Mouse (Mus musculus) heart, embryonic 12.5 days (tissue): ENCODE data around the gene Kctd13. TPM values are rescaled to one million over a fixed set of nuclear protein-coding genes. Genes with fewer than 3 reads are reported as not detected.

Experiments
- ATAC-seq: fragments of 200-750 bp; cut with Nextera tagmentation; 2 replicates; pipeline ENCODE4 v1.8.0; 2017; ENCODE audit warnings: moderate TSS enrichment, moderate library complexity; ENCODE audit not compliant: insufficient number of reproducible peaks, low FRiP score
- H3K27ac ChIP-seq: fragments of 300-500 bp; sonication (generic); 2 replicates; pipeline ENCODE4 v1.5.1; 2016; ENCODE audit warnings: mild to moderate bottlenecking, moderate library complexity; ENCODE audit not compliant: poor library complexity, severe bottlenecking
- H3K27me3 ChIP-seq: fragments of 300-500 bp; sonication (generic); replicated peaks from 2 replicates; pipeline ENCODE4 v1.6.1; 2016; ENCODE audit warnings: mild to moderate bottlenecking, moderate library complexity
- H3K36me3 ChIP-seq: fragments of 300-500 bp; sonication (generic); 2 replicates; pipeline ENCODE4 v1.6.1; 2016; ENCODE audit warnings: mild to moderate bottlenecking, moderate library complexity
- H3K4me1 ChIP-seq: fragments of 300-500 bp; sonication (generic); replicated peaks from 2 replicates; pipeline ENCODE4 v1.6.1; 2016; ENCODE audit warnings: mild to moderate bottlenecking
- H3K4me2 ChIP-seq: fragments of 300-500 bp; sonication (generic); 2 replicates; pipeline ENCODE4 v1.6.1; 2016; ENCODE audit warnings: mild to moderate bottlenecking, moderate library complexity
- H3K4me3 ChIP-seq: fragments of 300-500 bp; sonication (generic); 2 replicates; pipeline ENCODE4 v1.5.1; 2016; ENCODE audit warnings: mild to moderate bottlenecking
- H3K9ac ChIP-seq: fragments of 300-500 bp; sonication (generic); 2 replicates; pipeline ENCODE4 v1.6.1; 2016; ENCODE audit warnings: mild to moderate bottlenecking, moderate library complexity
- H3K9me3 ChIP-seq: fragments of 300-500 bp; sonication (generic); replicated peaks from 2 replicates; pipeline ENCODE4 v1.6.1; 2016; ENCODE audit warnings: mild to moderate bottlenecking, moderate library complexity
- WGBS: fragments of 180-500 bp; shearing (Covaris S2); methylation state at CpG from one replicate; pipeline ENCODE4 v1.1.7; 2016; 5-methylcytosine and 5-hydroxymethylcytosine counted together
- polyA plus RNA-seq: library from polyadenylated mRNA; unstranded; fragments of >200 nt; fragmentation: Nextera tagmentation; extraction: Ambion mirVana; gene quantifications from 2 replicates; pipeline ENCODE4 v1.2.1, GENCODE M21; 2016

The Kctd13 gene
- polyA plus RNA-seq, 1 experiment from 2014 or later, result 16.1 TPM

DNA sequence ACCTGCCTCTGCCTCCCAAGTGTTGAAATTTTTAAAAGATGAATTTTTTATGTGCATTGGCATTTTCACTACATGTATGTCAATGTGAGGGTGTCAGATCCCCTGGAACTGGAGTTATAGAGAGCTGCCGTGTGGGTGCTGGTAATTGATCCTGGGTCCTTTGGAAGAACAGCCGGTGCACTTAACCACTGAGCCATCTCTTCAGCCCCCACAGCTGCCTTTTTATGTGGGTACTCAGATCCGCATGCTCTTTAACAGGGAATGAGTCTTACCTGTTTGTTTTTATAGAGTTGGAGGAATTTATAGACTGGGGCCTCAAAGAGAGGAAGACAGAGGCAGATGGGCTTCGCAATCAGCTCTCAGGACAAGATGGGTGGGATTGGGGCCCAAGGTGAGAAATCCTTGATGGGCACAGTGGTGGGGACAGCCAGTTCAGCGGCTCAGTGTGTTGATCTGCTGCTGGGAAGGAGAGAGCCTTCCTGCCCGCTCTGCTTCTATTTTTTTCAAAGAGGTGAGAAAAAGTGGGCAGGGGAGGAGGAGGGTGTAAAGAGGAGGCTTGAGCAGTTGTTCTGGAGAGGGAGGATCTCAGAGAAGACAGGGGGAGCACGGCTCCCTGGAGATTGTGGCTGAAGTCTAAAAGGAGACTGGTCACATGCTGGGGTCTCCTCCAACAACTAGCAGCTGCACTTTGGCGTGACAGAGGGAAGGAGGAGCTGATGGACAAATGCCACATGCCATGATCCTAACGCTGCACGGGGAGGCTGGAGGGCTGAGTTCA lies 56.2 kb downstream of the Kctd13 start:
- Histone ChIP-seq H3K36me3 (peaks cover 15% of the 10 kb centered on the region), H3K9ac (no peak overlapping the region), H3K27ac (no peak overlapping the region), H3K27me3 (0 out of 2 replicates have a peak, but pooled peaks cover 4% of the 10 kb centered on the region), H3K4me1 (no peaks in the 10 kb centered on the region), H3K4me2 (no peak overlapping the region), H3K4me3 (no peak overlapping the region), H3K9me3 (no peaks in the 10 kb centered on the region)
- WGBS, result 36% methylated on average over 10 of the region's 10 CpGs
- ATAC-seq, result no peak

DNA sequence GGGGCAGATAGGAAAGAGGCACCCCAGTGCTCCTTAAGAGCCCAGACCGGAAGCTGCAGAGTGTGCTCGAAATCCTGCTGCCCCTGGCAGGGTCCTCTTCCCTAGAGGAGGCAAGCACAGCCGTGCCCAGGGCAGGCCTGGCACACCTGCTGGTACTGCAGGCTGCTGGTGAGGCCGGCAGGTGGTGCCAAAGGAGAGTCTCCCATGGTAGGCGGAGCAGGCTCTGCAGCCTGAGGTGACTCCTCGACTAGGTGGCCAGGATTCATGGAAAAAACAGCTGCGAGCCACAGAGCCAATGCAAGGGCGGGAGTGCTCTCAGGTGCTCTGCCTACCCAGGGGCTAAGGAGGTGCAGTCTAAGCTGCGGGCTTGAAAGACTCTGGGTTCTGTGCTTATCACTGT lies 57.6 kb downstream of the Kctd13 start:
- H3K4me2 ChIP-seq, result no peak overlapping the region
- 42% methylated on average over 9 of the region's 9 CpGs for WGBS
- no peaks in the 10 kb centered on the region for H3K9me3 ChIP-seq
- ATAC-seq, result no peak; the same call in 1 of the 2 replicates
- H3K9ac ChIP-seq, result no peak overlapping the region
- H3K27ac ChIP-seq, result no peak overlapping the region
- peaks cover 2% of the 10 kb centered on the region; the same call in 1 of the 2 replicates for H3K36me3 ChIP-seq
- no peaks in the 10 kb centered on the region for H3K4me1 ChIP-seq
- no peak overlapping the region for H3K4me3 ChIP-seq
- 0 out of 2 replicates have a peak, but pooled peaks cover 4% of the 10 kb centered on the region for H3K27me3 ChIP-seq

DNA sequence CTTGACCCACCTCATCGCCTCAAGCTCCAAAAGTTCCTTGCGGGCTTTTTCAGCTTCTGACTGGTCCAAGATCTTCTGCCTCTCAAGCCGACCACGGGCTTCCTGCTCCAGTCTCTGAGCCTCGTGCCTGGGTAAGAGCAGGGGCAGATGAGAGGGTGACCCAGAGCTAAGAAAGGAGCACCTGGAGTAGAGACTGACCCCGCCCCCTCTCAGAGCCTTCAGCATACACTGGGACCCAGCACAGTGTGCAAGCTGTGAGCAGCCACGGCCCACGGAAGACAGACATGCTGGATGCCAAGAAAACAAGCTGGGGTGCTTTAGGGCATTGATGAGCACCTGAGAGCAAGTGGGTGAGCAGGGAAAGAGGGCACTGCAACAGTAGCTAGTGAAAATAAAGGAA lies 60.1 kb downstream of the Kctd13 start:
- Histone ChIP-seq H3K4me2 (no peak overlapping the region), H3K9me3 (no peaks in the 10 kb centered on the region), H3K27me3 (0 out of 2 replicates have a peak, but pooled peaks cover 4% of the 10 kb centered on the region), H3K4me1 (no peaks in the 10 kb centered on the region), H3K27ac (no peak overlapping the region), H3K9ac (no peak overlapping the region), H3K4me3 (no peak overlapping the region), H3K36me3 (no peaks in the 10 kb centered on the region)
- no peak for ATAC-seq
- WGBS, result 70% methylated on average over 8 of the region's 8 CpGs

Other genes with a start within 250 kb of the Kctd13 start
- gene Bola2, start 233.5 kb upstream of the Kctd13 start, polyA plus RNA-seq, result 102 and 120 TPM in 2 replicates
- gene Slx1b, start 233.1 kb upstream of the Kctd13 start, polyA plus RNA-seq, result 6.9 and 7.5 TPM in 2 replicates
- 9.2 and 9.8 TPM in 2 replicates for gene Coro1a, start 221.1 kb upstream of the Kctd13 start, polyA plus RNA-seq
- 57.8 and 58.7 TPM in 2 replicates for gene Mapk3, start 169.3 kb upstream of the Kctd13 start, polyA plus RNA-seq
- 0.87 and 1.8 TPM in 2 replicates for gene Gdpd3, start 162.5 kb upstream of the Kctd13 start, polyA plus RNA-seq
- 74.8 and 78.7 TPM in 2 replicates for gene Ypel3, start 151.9 kb upstream of the Kctd13 start, polyA plus RNA-seq
- 0.27 and 0.33 TPM in 2 replicates for gene Tbx6, start 147.4 kb upstream of the Kctd13 start, polyA plus RNA-seq
- 181 and 192 TPM in 2 replicates for gene Ppp4c, start 136.4 kb upstream of the Kctd13 start, polyA plus RNA-seq
- gene Fam57b, start 131.2 kb upstream of the Kctd13 start, polyA plus RNA-seq, result 0.17 and 0.45 TPM in 2 replicates
- gene 4930451I11Rik, start 97.2 kb upstream of the Kctd13 start, polyA plus RNA-seq, result not detected in 2 replicates
- not detected in 2 replicates for gene Doc2a, start 81.5 kb upstream of the Kctd13 start, polyA plus RNA-seq
- 18.0 and 22.5 TPM in 2 replicates for gene Hirip3, start 66.9 kb upstream of the Kctd13 start, polyA plus RNA-seq
- 62.9 and 66.8 TPM in 2 replicates for gene Ino80e, start 66.5 kb upstream of the Kctd13 start, polyA plus RNA-seq
- 40.8 and 42.5 TPM in 2 replicates for gene Taok2, start 44.2 kb upstream of the Kctd13 start, polyA plus RNA-seq
- gene Tmem219, start 6.0 kb upstream of the Kctd13 start, polyA plus RNA-seq, result 17.6 and 19.9 TPM in 2 replicates
- gene Asphd1, start 20.7 kb downstream of the Kctd13 start, polyA plus RNA-seq, result not detected in 2 replicates
- gene Sez6l2, start 21.7 kb downstream of the Kctd13 start, polyA plus RNA-seq, result 0.11 TPM in 1 of 2 replicates, not detected in the other
- 70.2 and 75.5 TPM in 2 replicates for gene Cdipt, start 47.0 kb downstream of the Kctd13 start, polyA plus RNA-seq
- gene Cdiptos, start 47.2 kb downstream of the Kctd13 start, polyA plus RNA-seq, result 0.70 and 1.3 TPM in 2 replicates
- gene Mvp, start 85.7 kb downstream of the Kctd13 start, polyA plus RNA-seq, result 12.0 TPM in 2 replicates
- gene Pagr1b, start 87.6 kb downstream of the Kctd13 start, polyA plus RNA-seq, result not detected in 2 replicates
- 19.3 and 31.4 TPM in 2 replicates for gene Pagr1a, start 88.5 kb downstream of the Kctd13 start, polyA plus RNA-seq
- gene Gm42742, start 92.2 kb downstream of the Kctd13 start, polyA plus RNA-seq, result 50.8 and 60.9 TPM in 2 replicates
- 1.9 and 3.3 TPM in 2 replicates for gene Prrt2, start 92.3 kb downstream of the Kctd13 start, polyA plus RNA-seq
- gene Maz, start 98.2 kb downstream of the Kctd13 start, polyA plus RNA-seq, result 59.8 and 60.4 TPM in 2 replicates
- gene Kif22, start 113.6 kb downstream of the Kctd13 start, polyA plus RNA-seq, result 80.9 and 85.5 TPM in 2 replicates
- not detected in 2 replicates for gene Zg16, start 158.4 kb downstream of the Kctd13 start, polyA plus RNA-seq
- 0.54 and 1.3 TPM in 2 replicates for gene AI467606, start 162.5 kb downstream of the Kctd13 start, polyA plus RNA-seq
- gene Qprt, start 193.3 kb downstream of the Kctd13 start, polyA plus RNA-seq, result 5.7 and 6.1 TPM in 2 replicates
- gene Spn, start 208.9 kb downstream of the Kctd13 start, polyA plus RNA-seq, result 0.17 and 0.31 TPM in 2 replicates